Comparison of ENCODE assay signal across 23 mouse cellular contexts in the genomic region with DNA sequence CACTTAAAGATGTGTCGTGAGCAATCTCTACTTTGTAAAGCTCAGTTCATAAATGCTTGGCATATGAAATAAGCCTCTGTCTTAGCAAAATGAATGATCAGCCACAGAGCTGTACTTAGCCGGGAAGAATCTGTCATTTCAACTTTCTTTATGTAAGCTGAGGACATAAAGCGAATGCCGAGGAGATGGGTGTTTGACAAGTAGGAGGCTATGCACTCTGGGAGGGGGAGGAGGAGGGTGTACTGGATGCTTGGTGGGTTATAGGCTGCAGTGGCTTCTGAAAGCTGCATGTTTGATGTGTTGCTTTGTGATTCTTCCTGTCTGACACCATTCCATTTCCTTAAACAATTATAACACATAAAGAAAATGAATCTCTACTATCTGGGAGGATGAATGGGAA.
DNase-seq lines count a peak whose midpoint lies in the region; ATAC-seq and TF ChIP-seq lines count a peak whose summit lies in the region.
"Had no signal": no experiment of that assay in that cellular context is flagged by ENCODE, and none has a peak within 500 bp of the region (broad histone marks: within the 10 kb centered on the region; RNA-seq: fewer than 3 reads in every experiment).

No protein-coding gene starts in this region.

- peak; percentile 50; the same call in 1 of the 2 replicates for ATAC-seq in forebrain, embryonic 14.5 days
- peak; percentile 69; the same call in 1 of the 2 replicates for ATAC-seq in lung, embryonic 14.5 days (ENCODE audit: insufficient read depth)
- peak; percentile 72 for ATAC-seq in forebrain, postnatal 0 days
- ATAC-seq: activated CD4-positive, CD25-positive, alpha-beta regulatory T cell, adult 4 months; intestine, embryonic 15.5 days; Patski had no signal

- H3K4me3 ChIP-seq in forebrain, embryonic 14.5 days (ENCODE audit: low read depth, low read length): no peak overlapping the region
- H3K4me3 ChIP-seq in forebrain, embryonic 10.5 days: no peak overlapping the region
- H3K4me3 ChIP-seq in lung, embryonic 14.5 days (ENCODE audit: low read depth, low read length): no peak overlapping the region
- H3K4me3 ChIP-seq in forebrain, postnatal 0 days (ENCODE audit: low read depth, low read length): no peak overlapping the region
- no peak overlapping the region for H3K4me3 ChIP-seq in thymus, adult 2 months (ENCODE audit: control insufficient read depth, insufficient read depth, low read length)
- H3K4me3 ChIP-seq: embryonic facial prominence, embryonic 15.5 days; erythroblast, embryonic 14.5 days; heart, embryonic 10.5 days; hindbrain, embryonic 12.5 days; intestine, embryonic 15.5 days had no signal

- H3K27ac ChIP-seq in forebrain, embryonic 14.5 days (ENCODE audit: low read depth, low read length): no peak overlapping the region
- H3K27ac ChIP-seq in forebrain, embryonic 10.5 days: no peak overlapping the region
- no peak overlapping the region for H3K27ac ChIP-seq in lung, embryonic 14.5 days (ENCODE audit: low read depth)
- H3K27ac ChIP-seq in forebrain, postnatal 0 days (ENCODE audit: low read depth, low read length): no peak overlapping the region
- no peak overlapping the region for H3K27ac ChIP-seq in thymus, adult 2 months (ENCODE audit: control insufficient read depth, insufficient read depth, low read length)
- H3K27ac ChIP-seq: embryonic facial prominence, embryonic 15.5 days; heart, embryonic 10.5 days; hindbrain, embryonic 12.5 days; intestine, embryonic 15.5 days had no signal

- WGBS in forebrain, embryonic 14.5 days: 67% methylated on average over 4 of the region's 4 CpGs
- 86% methylated on average over 4 of the region's 4 CpGs for WGBS in forebrain, embryonic 10.5 days
- WGBS in lung, embryonic 14.5 days: 22% methylated on average over 4 of the region's 4 CpGs
- 42% methylated on average over 4 of the region's 4 CpGs for WGBS in forebrain, postnatal 0 days
- 86% methylated on average over 4 of the region's 4 CpGs for WGBS in thymus, adult 2 months

- no peak overlapping the region for H3K9ac ChIP-seq in forebrain, embryonic 14.5 days (ENCODE audit: low read length)
- no peak overlapping the region for H3K9ac ChIP-seq in lung, embryonic 14.5 days
- H3K9ac ChIP-seq in forebrain, postnatal 0 days: no peak overlapping the region
- H3K9ac ChIP-seq: embryonic facial prominence, embryonic 15.5 days; hindbrain, embryonic 12.5 days; intestine, embryonic 15.5 days had no signal

- H3K27me3 ChIP-seq in forebrain, embryonic 14.5 days (replicated peaks; ENCODE audit: control insufficient read depth, insufficient read depth, low read length): no peaks in the 10 kb centered on the region
- H3K27me3 ChIP-seq in forebrain, embryonic 10.5 days (ENCODE audit: poor library complexity, severe bottlenecking): no peaks in the 10 kb centered on the region
- H3K27me3 ChIP-seq in lung, embryonic 14.5 days (ENCODE audit: insufficient read depth, low read length): no peaks in the 10 kb centered on the region
- H3K27me3 ChIP-seq in forebrain, postnatal 0 days (ENCODE audit: insufficient read depth, low read length): no peaks in the 10 kb centered on the region
- H3K27me3 ChIP-seq in thymus, adult 2 months (ENCODE audit: control insufficient read depth, insufficient read depth, low read length): no peaks in the 10 kb centered on the region
- H3K27me3 ChIP-seq: CH12.LX; embryonic facial prominence, embryonic 15.5 days; hindbrain, embryonic 12.5 days; intestine, embryonic 15.5 days; Patski had no signal

- TF ChIP-seq CTCF in lung, embryonic 14.5 days (IDR thresholded peaks at IDR 0.05; ENCODE audit: low read depth): no peak
- no peak for TF ChIP-seq CTCF in brain, embryonic 14.5 days (IDR thresholded peaks at IDR 0.05; ENCODE audit: borderline replicate concordance, extremely low read depth, insufficient read depth, insufficient read length)
- no peak for TF ChIP-seq CTCF in forebrain, postnatal 0 days (IDR thresholded peaks at IDR 0.05; ENCODE audit: low read depth)
- TF ChIP-seq CTCF in thymus, adult 2 months (IDR thresholded peaks at IDR 0.05; ENCODE audit: borderline replicate concordance, control insufficient read depth, extremely low read depth, insufficient read depth, low read length, poor library complexity): no peak

- peak; percentile 14 for DNase-seq in forebrain, embryonic 14.5 days (ENCODE audit: low spot score)
- no peak for DNase-seq in forebrain, embryonic 10.5 days (ENCODE audit: extremely low spot score, low spot score)
- peak; percentile 55 for DNase-seq in lung, embryonic 14.5 days
- no peak for DNase-seq in lung, adult 18-20 months
- DNase-seq in brain, embryonic 14.5 days (ENCODE audit: low read depth): peak; percentile 55
- DNase-seq in forebrain, postnatal 0 days: peak; percentile 31
- no peak for DNase-seq in thymus, adult 2 months
- DNase-seq: adrenal gland, postnatal 14 days; cerebellum, adult 18-20 months; cerebellum, adult 9-11 months; cerebellum, postnatal 36 days; gastrocnemius, postnatal 10 days; heart, adult 18-20 months; heart, postnatal 10 days; heart, postnatal 4 days had no signal

- no peaks in the 10 kb centered on the region for H3K36me3 ChIP-seq in forebrain, embryonic 14.5 days (ENCODE audit: control insufficient read depth, insufficient read depth, low read length)
- H3K36me3 ChIP-seq in forebrain, embryonic 10.5 days (replicated peaks): no peaks in the 10 kb centered on the region
- H3K36me3 ChIP-seq in lung, embryonic 14.5 days (ENCODE audit: insufficient read depth): no peaks in the 10 kb centered on the region
- no peaks in the 10 kb centered on the region for H3K36me3 ChIP-seq in forebrain, postnatal 0 days (ENCODE audit: insufficient read depth)
- no peaks in the 10 kb centered on the region for H3K36me3 ChIP-seq in thymus, adult 2 months (ENCODE audit: control insufficient read depth, insufficient read depth, low read length)
- H3K36me3 ChIP-seq: embryonic facial prominence, embryonic 15.5 days; heart, embryonic 10.5 days; hindbrain, embryonic 12.5 days; intestine, embryonic 15.5 days had no signal

- TF ChIP-seq POLR2A in brain, embryonic 14.5 days (IDR thresholded peaks at IDR 0.05; ENCODE audit: borderline replicate concordance, extremely low read depth, insufficient read depth, insufficient read length, poor library complexity, severe bottlenecking): no peak
- TF ChIP-seq POLR2A in thymus, adult 2 months (IDR thresholded peaks at IDR 0.05; ENCODE audit: control insufficient read depth, extremely low read depth, insufficient read depth, low read length, poor library complexity): no peak

- H3K4me2 ChIP-seq in forebrain, embryonic 14.5 days (ENCODE audit: low read length): no peak overlapping the region
- no peak overlapping the region for H3K4me2 ChIP-seq in lung, embryonic 14.5 days
- no peak overlapping the region for H3K4me2 ChIP-seq in forebrain, postnatal 0 days (ENCODE audit: low read depth)
- H3K4me2 ChIP-seq: embryonic facial prominence, embryonic 15.5 days; hindbrain, embryonic 12.5 days; intestine, embryonic 15.5 days had no signal

- H3K4me1 ChIP-seq in forebrain, embryonic 14.5 days (ENCODE audit: control insufficient read depth, insufficient read depth, low read length): peaks cover 7% of the 10 kb centered on the region; the same call in 1 of the 2 replicates
- H3K4me1 ChIP-seq in forebrain, embryonic 10.5 days: peaks cover 20% of the 10 kb centered on the region
- H3K4me1 ChIP-seq in lung, embryonic 14.5 days (ENCODE audit: insufficient read depth): no peaks in the 10 kb centered on the region
- 0 out of 2 replicates have a peak, but pooled peaks cover 2% of the 10 kb centered on the region for H3K4me1 ChIP-seq in forebrain, postnatal 0 days (ENCODE audit: insufficient read depth)
- no peaks in the 10 kb centered on the region for H3K4me1 ChIP-seq in thymus, adult 2 months (replicated peaks; ENCODE audit: control insufficient read depth, insufficient read depth, low read length)
- H3K4me1 ChIP-seq: heart, embryonic 10.5 days; hindbrain, embryonic 12.5 days; intestine, embryonic 15.5 days had no signal

- no peaks in the 10 kb centered on the region for H3K9me3 ChIP-seq in forebrain, embryonic 14.5 days (replicated peaks; ENCODE audit: control insufficient read depth, low read length)
- no peaks in the 10 kb centered on the region for H3K9me3 ChIP-seq in forebrain, embryonic 10.5 days
- no peaks in the 10 kb centered on the region for H3K9me3 ChIP-seq in lung, embryonic 14.5 days (ENCODE audit: low read depth, low read length)
- H3K9me3 ChIP-seq in forebrain, postnatal 0 days (ENCODE audit: low read length): no peaks in the 10 kb centered on the region
- H3K9me3 ChIP-seq: embryonic facial prominence, embryonic 15.5 days; heart, embryonic 10.5 days; hindbrain, embryonic 12.5 days; intestine, embryonic 15.5 days had no signal

Comparison
In these comparisons a context has a peak if more than half of its experiments do, and no peak if none do; other contexts are left out.
1. DNase-seq: peak in forebrain, embryonic 14.5 days (single experiment), lung, embryonic 14.5 days (single experiment), brain, embryonic 14.5 days (single experiment) and forebrain, postnatal 0 days (single experiment); none in forebrain, embryonic 10.5 days (single experiment), lung, adult 18-20 months (0 of 2) and thymus, adult 2 months (single experiment).
2. Peak in every context shown above with its lines, with median percentiles within 50 percentile points of each other: ATAC-seq.